Mouse (Mus musculus): ENCODE data around the gene Slc31a2. TPM values are rescaled to one million over a fixed set of nuclear protein-coding genes. Genes with fewer than 3 reads are reported as not detected.

The Slc31a2 gene
- polyA plus RNA-seq, 1 experiment: not detected

DNA sequence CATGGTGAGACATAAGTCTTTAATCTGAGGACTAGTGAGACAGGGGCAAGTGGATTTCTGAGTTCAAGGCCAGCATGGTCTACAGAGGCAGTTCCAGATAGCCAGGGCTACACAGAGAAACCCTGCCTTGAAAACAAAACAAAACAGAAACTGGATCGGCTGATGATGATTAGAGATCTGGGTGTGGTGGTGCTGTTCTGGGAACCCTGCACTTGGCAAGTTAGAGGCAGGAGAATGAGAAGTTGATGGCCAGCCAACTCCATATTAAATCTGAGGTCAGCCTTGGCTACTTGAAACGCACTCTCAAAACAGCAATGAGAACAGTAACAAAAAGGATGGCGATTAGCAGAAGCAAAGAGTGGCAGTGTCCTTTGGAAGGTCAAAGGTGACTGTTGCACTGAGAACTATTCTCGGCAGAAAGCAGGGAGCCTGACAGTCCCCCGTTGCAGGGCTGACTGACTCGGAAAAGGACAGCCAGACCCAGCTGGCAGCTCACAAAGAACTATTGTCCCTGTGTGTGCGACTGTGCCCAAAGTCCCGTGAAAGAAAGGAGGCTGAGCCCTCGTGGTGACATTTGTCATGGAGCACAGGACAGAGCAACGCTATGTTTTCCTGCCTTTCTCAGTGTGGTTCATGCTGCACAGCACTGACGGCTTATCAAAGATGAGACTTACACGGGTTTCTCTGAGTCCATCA is 12.6 kb downstream of the Slc31a2 start:
- H3K4me3 ChIP-seq (ENCODE audit: insufficient read depth, low read depth, low read length): no peak overlapping the region
- H3K27ac ChIP-seq (ENCODE audit: insufficient read depth, low read depth, low read length): no peak overlapping the region
- 0 out of 2 replicates have a peak, but pooled peaks cover 2% of the 10 kb centered on the region for H3K4me1 ChIP-seq (ENCODE audit: control insufficient read depth, insufficient read depth, low read length)
- TF ChIP-seq CTCF (IDR thresholded peaks at IDR 0.05; ENCODE audit: insufficient read depth, low read depth, low read length) (no peak), POLR2A (IDR thresholded peaks at IDR 0.05; ENCODE audit: insufficient read depth, low read depth, low read length) (no peak)
- 18% methylated on average over 12 of the region's 12 CpGs for WGBS

DNA sequence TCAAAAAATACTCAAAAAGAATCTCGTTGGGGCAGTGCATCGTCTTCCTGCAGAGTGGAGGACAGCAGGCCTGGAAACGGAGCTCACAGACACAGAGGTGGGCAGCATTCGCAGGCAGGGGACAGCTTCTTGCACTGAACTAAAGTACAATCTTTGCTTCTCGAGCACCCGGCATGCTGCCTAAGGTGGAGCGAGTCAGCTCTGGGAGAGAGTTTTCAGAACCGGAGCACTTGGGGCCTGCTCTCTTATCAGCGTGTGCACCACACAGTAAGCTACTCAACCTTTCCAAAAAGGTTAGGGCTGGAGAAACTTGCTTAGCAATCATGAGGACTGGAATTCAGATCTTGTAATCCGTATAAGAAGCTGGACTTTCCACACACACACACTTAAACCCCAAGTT is 14.3 kb downstream of the Slc31a2 start:
- Histone ChIP-seq H3K4me3 (ENCODE audit: insufficient read depth, low read depth, low read length) (no peak overlapping the region), H3K27ac (ENCODE audit: insufficient read depth, low read depth, low read length) (no peak overlapping the region), H3K4me1 (ENCODE audit: control insufficient read depth, insufficient read depth, low read length) (0 out of 2 replicates have a peak, but pooled peaks cover 2% of the 10 kb centered on the region)
- TF ChIP-seq CTCF (IDR thresholded peaks at IDR 0.05; ENCODE audit: insufficient read depth, low read depth, low read length): no peak
- TF ChIP-seq POLR2A (IDR thresholded peaks at IDR 0.05; ENCODE audit: insufficient read depth, low read depth, low read length): no peak
- WGBS: 89% methylated on average over 10 of the region's 10 CpGs

- 0 out of 2 replicates have a peak, but pooled peaks cover 2% of the 10 kb centered on the region for H3K4me1 ChIP-seq (ENCODE audit: control insufficient read depth, insufficient read depth, low read length)
- H3K4me3 ChIP-seq (ENCODE audit: insufficient read depth, low read depth, low read length): no peak overlapping the region
- 63% methylated on average over 3 of the region's 3 CpGs for WGBS
- TF ChIP-seq POLR2A (IDR thresholded peaks at IDR 0.05; ENCODE audit: insufficient read depth, low read depth, low read length) (no peak), CTCF (IDR thresholded peaks at IDR 0.05; ENCODE audit: insufficient read depth, low read depth, low read length) (no peak)
- H3K27ac ChIP-seq (ENCODE audit: insufficient read depth, low read depth, low read length): no peak overlapping the region
These were observed 14.9 kb downstream of the Slc31a2 start for GRCm38 (mm10) chr4:62277222-62277621.

GRCm38 (mm10) chr4:62278081-62278480 is 15.7 kb downstream of the Slc31a2 start:
- 64% methylated on average over 4 of the region's 4 CpGs for WGBS
- Histone ChIP-seq H3K27ac (ENCODE audit: insufficient read depth, low read depth, low read length) (no peak overlapping the region), H3K4me3 (ENCODE audit: insufficient read depth, low read depth, low read length) (no peak overlapping the region), H3K4me1 (ENCODE audit: control insufficient read depth, insufficient read depth, low read length) (0 out of 2 replicates have a peak, but pooled peaks cover 2% of the 10 kb centered on the region)
- no peak for TF ChIP-seq CTCF (IDR thresholded peaks at IDR 0.05; ENCODE audit: insufficient read depth, low read depth, low read length)
- no peak for TF ChIP-seq POLR2A (IDR thresholded peaks at IDR 0.05; ENCODE audit: insufficient read depth, low read depth, low read length)

DNA sequence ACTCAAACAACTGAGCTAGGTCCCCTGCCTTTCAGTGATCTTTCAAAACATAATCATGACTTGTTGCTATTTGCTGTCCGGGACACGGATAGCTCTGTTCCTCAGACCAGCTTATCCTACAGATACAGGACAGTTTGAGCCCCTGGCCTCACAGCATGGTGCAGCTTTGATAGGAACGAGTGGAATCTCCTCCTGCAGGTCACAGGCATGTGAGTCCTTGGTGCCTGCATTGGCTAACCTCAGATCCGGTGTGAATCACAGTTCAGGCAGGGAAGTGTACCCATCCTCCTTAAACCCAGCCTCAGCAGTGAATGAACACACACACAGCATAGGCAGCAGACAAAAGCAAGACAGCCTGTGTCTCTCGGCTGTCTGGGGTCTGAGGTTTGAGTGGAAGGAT is 19.0 kb downstream of the Slc31a2 start:
- 74% methylated on average over 5 of the region's 5 CpGs for WGBS
- Histone ChIP-seq H3K4me1 (ENCODE audit: control insufficient read depth, insufficient read depth, low read length) (no peaks in the 10 kb centered on the region), H3K27ac (ENCODE audit: insufficient read depth, low read depth, low read length) (no peak overlapping the region), H3K4me3 (ENCODE audit: insufficient read depth, low read depth, low read length) (no peak overlapping the region)
- no peak for TF ChIP-seq POLR2A (IDR thresholded peaks at IDR 0.05; ENCODE audit: insufficient read depth, low read depth, low read length)
- TF ChIP-seq CTCF (IDR thresholded peaks at IDR 0.05; ENCODE audit: insufficient read depth, low read depth, low read length): no peak

GRCm38 (mm10) chr4:62282969-62283368 is 20.6 kb downstream of the Slc31a2 start:
- no peak overlapping the region for H3K4me3 ChIP-seq (ENCODE audit: insufficient read depth, low read depth, low read length)
- peaks cover 6% of the 10 kb centered on the region for H3K4me1 ChIP-seq (ENCODE audit: control insufficient read depth, insufficient read depth, low read length)
- WGBS: 90% methylated on average over 7 of the region's 7 CpGs
- no peak for TF ChIP-seq POLR2A (IDR thresholded peaks at IDR 0.05; ENCODE audit: insufficient read depth, low read depth, low read length)
- no peak for TF ChIP-seq CTCF (IDR thresholded peaks at IDR 0.05; ENCODE audit: insufficient read depth, low read depth, low read length)
- no peak overlapping the region for H3K27ac ChIP-seq (ENCODE audit: insufficient read depth, low read depth, low read length)

DNA sequence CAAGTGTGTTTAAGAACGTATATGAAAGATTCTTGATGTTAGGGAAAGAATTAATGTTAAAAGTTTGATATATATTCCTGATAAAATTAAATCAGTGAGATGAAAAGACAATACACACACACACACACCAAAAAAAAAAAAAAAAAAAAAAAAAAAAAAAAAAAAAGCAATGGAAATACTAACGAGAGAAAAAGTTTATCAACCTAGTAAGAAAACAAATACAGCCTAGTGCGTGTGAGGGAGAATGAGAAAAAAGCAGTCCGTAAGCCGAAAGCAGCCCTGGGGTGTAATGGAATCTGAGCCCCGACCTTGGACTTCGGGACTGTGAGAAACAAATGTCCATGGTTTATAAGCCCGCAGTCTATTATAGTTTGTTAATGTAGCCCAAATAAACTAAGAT is 23.2 kb downstream of the Slc31a2 start:
- TF ChIP-seq POLR2A (IDR thresholded peaks at IDR 0.05; ENCODE audit: insufficient read depth, low read depth, low read length) (no peak), CTCF (IDR thresholded peaks at IDR 0.05; ENCODE audit: insufficient read depth, low read depth, low read length) (no peak)
- H3K4me3 ChIP-seq (ENCODE audit: insufficient read depth, low read depth, low read length): no peak overlapping the region

GRCm38 (mm10) chr4:62286257-62286991 is 24.1 kb downstream of the Slc31a2 start:
- peak overlapping the region; percentile 78 for H3K4me3 ChIP-seq (ENCODE audit: insufficient read depth, low read depth, low read length)

More for the DNA sequence above, 23.2 kb downstream of the Slc31a2 start:
- Histone ChIP-seq H3K27ac (ENCODE audit: insufficient read depth, low read depth, low read length) (no peak overlapping the region), H3K4me1 (ENCODE audit: control insufficient read depth, insufficient read depth, low read length) (peaks cover 7% of the 10 kb centered on the region)
- 73% methylated on average over 8 of the region's 8 CpGs for WGBS

More at GRCm38 (mm10) chr4:62286257-62286991, 24.1 kb downstream of the Slc31a2 start:
- TF ChIP-seq POLR2A (IDR thresholded peaks at IDR 0.05; ENCODE audit: insufficient read depth, low read depth, low read length): peak; percentile 66; the same call in 1 of the 2 replicates
- no peak for TF ChIP-seq CTCF (IDR thresholded peaks at IDR 0.05; ENCODE audit: insufficient read depth, low read depth, low read length)
- Histone ChIP-seq H3K4me1 (ENCODE audit: control insufficient read depth, insufficient read depth, low read length) (peaks cover 7% of the 10 kb centered on the region), H3K27ac (ENCODE audit: insufficient read depth, low read depth, low read length) (no peak overlapping the region)
- WGBS: under 1% methylated on average over 55 of the region's 55 CpGs
